Mouse (Mus musculus) forebrain, postnatal 0 days (tissue): ENCODE data around the gene P2ry14. TPM values are rescaled to one million over a fixed set of nuclear protein-coding genes. Genes with fewer than 3 reads are reported as not detected.

Source experiments
- ATAC-seq: fragments of 200-750 bp; cut with Nextera tagmentation; 2 replicates; pipeline ENCODE4 v1.8.0; 2017; ENCODE audit warnings: mild to moderate bottlenecking, moderate library complexity
- DNase-seq: peaks from one replicate; pipeline ENCODE4 v3.0.0-alpha.2; 2015
- H3K27ac ChIP-seq: fragments of 300-500 bp; sonication (generic); 2 replicates; pipeline ENCODE4 v1.5.1; 2014; ENCODE audit warnings: low read depth, mild to moderate bottlenecking, antibody characterized with exemption, low read length, moderate library complexity, mixed read lengths
- H3K27me3 ChIP-seq: fragments of 300-500 bp; sonication (generic); 2 replicates; pipeline ENCODE4 v1.6.1; 2014; ENCODE audit warnings: mild to moderate bottlenecking, low read length, mixed read lengths; ENCODE audit not compliant: insufficient read depth
- H3K36me3 ChIP-seq: fragments of 300-500 bp; sonication (generic); 2 replicates; pipeline ENCODE4 v1.6.1; 2014; ENCODE audit warnings: mild to moderate bottlenecking, moderate library complexity; ENCODE audit not compliant: insufficient read depth
- H3K4me1 ChIP-seq: fragments of 300-500 bp; sonication (generic); 2 replicates; pipeline ENCODE4 v1.6.1; 2014; ENCODE audit warnings: antibody characterized with exemption; ENCODE audit not compliant: insufficient read depth
- H3K4me2 ChIP-seq: fragments of 300-500 bp; sonication (generic); 2 replicates; pipeline ENCODE4 v1.6.1; 2014; ENCODE audit warnings: low read depth, mild to moderate bottlenecking, moderate library complexity
- H3K4me3 ChIP-seq: fragments of 300-500 bp; sonication (generic); 2 replicates; pipeline ENCODE4 v1.5.1; 2014; ENCODE audit warnings: low read depth, low read length, mixed read lengths
- H3K9ac ChIP-seq: fragments of 300-500 bp; sonication (generic); 2 replicates; pipeline ENCODE4 v1.6.1; 2014; ENCODE audit warnings: mild to moderate bottlenecking
- H3K9me3 ChIP-seq: fragments of 300-500 bp; sonication (generic); 2 replicates; pipeline ENCODE4 v1.6.1; 2016; ENCODE audit warnings: low read length
- CTCF ChIP-seq: sonication (generic); IDR thresholded peaks from 2 replicates; pipeline ENCODE4 v1.5.1; 2016; ENCODE audit warnings: antibody characterized with exemption, control low read depth, low read depth
- WGBS: fragments of 180-500 bp; shearing (Covaris S2); extraction: QIAGEN DNeasy Blood & Tissue Kit; methylation state at CpG from one replicate; pipeline ENCODE4 v1.1.7; 2014; 5-methylcytosine and 5-hydroxymethylcytosine counted together
- polyA plus RNA-seq: library from polyadenylated mRNA; unstranded; fragments of >200 nt; fragmentation: Nextera tagmentation; extraction: Ambion mirVana; gene quantifications from 2 replicates; pipeline ENCODE4 v1.2.1, GENCODE M21; 2015
- total RNA-seq: library from RNA; depleted of rRNA; stranded (reverse); fragments of >200 nt; gene quantifications from 2 replicates; pipeline ENCODE4 v1.2.3, GENCODE M21; 2014

P2ry14 gene
- total and polyA plus RNA-seq, 2 experiments from 2014 or later = 2.6 to 3.2 TPM

- ATAC-seq = no peak
- H3K36me3 ChIP-seq = no peaks in the 10 kb centered on the region
- H3K9ac ChIP-seq = no peak overlapping the region
- no peak overlapping the region for H3K4me3 ChIP-seq
- H3K27me3 ChIP-seq = no peaks in the 10 kb centered on the region
- H3K9me3 ChIP-seq = no peaks in the 10 kb centered on the region
- H3K27ac ChIP-seq = no peak overlapping the region
- no peaks in the 10 kb centered on the region for H3K4me1 ChIP-seq
- DNase-seq = no peak
- no peak for TF ChIP-seq CTCF
- WGBS = 90% methylated on average over 5 of the region's 5 CpGs
- H3K4me2 ChIP-seq = no peak overlapping the region
Measured at GRCm38 (mm10) chr3:59133189-59133588, 20.2 kb downstream of the P2ry14 start.

- H3K4me3 ChIP-seq = no peak overlapping the region
- H3K27ac ChIP-seq = no peak overlapping the region
- no peak for ATAC-seq
- DNase-seq = no peak
- H3K4me1 ChIP-seq = no peaks in the 10 kb centered on the region
- H3K9ac ChIP-seq = no peak overlapping the region
- H3K4me2 ChIP-seq = no peak overlapping the region
- WGBS = 89% methylated on average over 4 of the region's 4 CpGs
- H3K27me3 ChIP-seq = no peaks in the 10 kb centered on the region
- no peak for TF ChIP-seq CTCF
- H3K9me3 ChIP-seq = no peaks in the 10 kb centered on the region
- no peaks in the 10 kb centered on the region for H3K36me3 ChIP-seq
Measured at GRCm38 (mm10) chr3:59131966-59132365, 21.5 kb downstream of the P2ry14 start.

GRCm38 (mm10) chr3:59131081-59131480 is 22.3 kb downstream of the P2ry14 start:
- no peak for ATAC-seq
- Histone ChIP-seq H3K4me2 (no peak overlapping the region), H3K9ac (no peak overlapping the region), H3K27ac (no peak overlapping the region), H3K4me1 (no peaks in the 10 kb centered on the region), H3K9me3 (no peaks in the 10 kb centered on the region), H3K27me3 (no peaks in the 10 kb centered on the region), H3K4me3 (no peak overlapping the region), H3K36me3 (no peaks in the 10 kb centered on the region)
- 77% methylated on average over 4 of the region's 4 CpGs for WGBS
- no peak for DNase-seq
- TF ChIP-seq CTCF = no peak

- no peaks in the 10 kb centered on the region for H3K27me3 ChIP-seq
- no peak overlapping the region for H3K4me2 ChIP-seq
- DNase-seq = no peak
- H3K9ac ChIP-seq = no peak overlapping the region
- WGBS = 78% methylated on average over 8 of the region's 8 CpGs
- TF ChIP-seq CTCF = no peak
- H3K36me3 ChIP-seq = no peaks in the 10 kb centered on the region
- ATAC-seq = no peak
- H3K4me1 ChIP-seq = no peaks in the 10 kb centered on the region
- no peaks in the 10 kb centered on the region for H3K9me3 ChIP-seq
- H3K4me3 ChIP-seq = no peak overlapping the region
- no peak overlapping the region for H3K27ac ChIP-seq
Measured at GRCm38 (mm10) chr3:59130431-59130830, 23.0 kb downstream of the P2ry14 start.

- ATAC-seq (no peak), DNase-seq (no peak)
- TF ChIP-seq CTCF = no peak
Measured at GRCm38 (mm10) chr3:59129547-59129946, 23.9 kb downstream of the P2ry14 start.

GRCm38 (mm10) chr3:59128681-59129080 is 24.7 kb downstream of the P2ry14 start:
- Histone ChIP-seq H3K4me3 (no peak overlapping the region), H3K9ac (no peak overlapping the region), H3K27ac (no peak overlapping the region), H3K27me3 (no peaks in the 10 kb centered on the region), H3K9me3 (no peaks in the 10 kb centered on the region), H3K4me2 (no peak overlapping the region), H3K36me3 (no peaks in the 10 kb centered on the region), H3K4me1 (no peaks in the 10 kb centered on the region)
- TF ChIP-seq CTCF = no peak
- no peak for DNase-seq
- no peak for ATAC-seq
- 87% methylated on average over 20 of the region's 20 CpGs for WGBS

More at GRCm38 (mm10) chr3:59129547-59129946, 23.9 kb downstream of the P2ry14 start:
- 84% methylated on average over 3 of the region's 3 CpGs for WGBS
- Histone ChIP-seq H3K4me2 (no peak overlapping the region), H3K27ac (no peak overlapping the region), H3K4me3 (no peak overlapping the region), H3K27me3 (no peaks in the 10 kb centered on the region), H3K9ac (no peak overlapping the region), H3K4me1 (no peaks in the 10 kb centered on the region), H3K36me3 (no peaks in the 10 kb centered on the region), H3K9me3 (no peaks in the 10 kb centered on the region)

- no peaks in the 10 kb centered on the region for H3K4me1 ChIP-seq
- DNase-seq (no peak), ATAC-seq (no peak)
- H3K27me3 ChIP-seq = no peaks in the 10 kb centered on the region
- no peaks in the 10 kb centered on the region for H3K36me3 ChIP-seq
- no peaks in the 10 kb centered on the region for H3K9me3 ChIP-seq
- H3K27ac ChIP-seq = no peak overlapping the region
- no peak overlapping the region for H3K4me2 ChIP-seq
- H3K4me3 ChIP-seq = no peak overlapping the region
- 71% methylated on average over 7 of the region's 7 CpGs for WGBS
- no peak for TF ChIP-seq CTCF
- H3K9ac ChIP-seq = no peak overlapping the region
Measured at GRCm38 (mm10) chr3:59125783-59126555, 27.4 kb downstream of the P2ry14 start.
